Mouse (Mus musculus) NIH3T3 (cell line): ENCODE measurements at regions not wholly inside any gene's neighbourhood (a gene's known extent, or its start where the extent isn't known, plus 50 kb on each side); places are given as distances from the start of the nearest gene placed in this dataset.

Experiments
- DNase-seq: peaks from one replicate; pipeline ENCODE4 v3.0.0-alpha.2; 2012; ENCODE audit warnings: low read depth

DNA sequence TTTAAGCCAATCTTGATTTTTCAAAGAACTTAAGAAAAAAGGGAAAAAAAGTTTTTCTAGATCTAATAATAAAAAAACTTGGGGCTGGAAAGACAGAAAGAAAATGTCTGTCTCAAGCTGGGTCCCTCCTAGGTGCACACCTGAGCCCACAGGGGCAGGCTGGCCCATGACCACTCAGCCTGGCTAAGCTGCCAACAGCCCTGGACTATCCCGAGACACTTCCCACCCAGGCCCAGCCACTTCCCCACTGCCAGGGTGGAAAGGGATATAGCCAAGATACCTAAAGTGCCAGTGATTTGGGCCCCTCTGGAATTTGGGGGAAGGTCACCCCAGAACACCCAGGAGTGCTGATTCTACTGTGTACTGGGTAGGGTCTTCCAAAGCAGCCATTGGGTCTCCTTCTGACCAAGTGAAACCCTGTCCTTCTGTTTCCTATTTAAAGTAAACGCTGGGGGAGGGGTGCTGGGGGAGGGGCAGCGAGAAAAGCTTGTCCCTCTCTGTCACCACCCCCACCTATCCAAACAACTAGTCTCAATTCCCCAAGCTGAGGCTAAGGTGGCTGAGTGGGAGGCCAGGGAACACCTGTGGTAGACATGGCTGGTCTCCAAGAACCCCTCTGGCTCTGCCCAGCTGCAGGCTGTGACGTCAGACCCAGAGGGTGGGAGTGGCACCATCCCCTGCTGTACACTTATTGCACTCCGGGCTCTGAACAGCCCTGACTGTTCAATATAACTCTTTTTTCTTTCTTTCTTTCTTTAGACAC lies 62.6 kb downstream of the Mcfd2 start:
- peak; percentile 68 for DNase-seq

DNA sequence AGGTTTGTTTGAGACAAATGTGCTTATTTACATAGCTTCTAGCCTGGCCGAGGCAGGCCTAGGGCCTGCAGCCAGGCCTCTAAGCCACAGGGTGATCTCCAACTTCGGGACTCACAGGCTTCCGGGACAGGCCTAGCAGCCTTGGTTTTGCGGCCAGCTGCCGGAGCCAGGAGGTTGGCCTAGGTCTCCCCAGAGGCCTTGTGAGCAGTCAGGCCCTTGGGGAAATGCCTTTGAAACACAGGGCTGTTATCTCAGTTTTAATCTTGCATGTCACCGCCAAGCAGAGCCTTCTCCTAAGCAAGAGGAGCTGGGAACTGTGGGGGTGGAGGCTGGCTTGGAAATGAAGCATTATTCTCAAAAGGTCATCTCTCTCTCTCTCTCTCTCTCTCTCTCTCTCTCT lies 63.2 kb downstream of the Mcfd2 start:
- DNase-seq = peak; percentile 94

DNA sequence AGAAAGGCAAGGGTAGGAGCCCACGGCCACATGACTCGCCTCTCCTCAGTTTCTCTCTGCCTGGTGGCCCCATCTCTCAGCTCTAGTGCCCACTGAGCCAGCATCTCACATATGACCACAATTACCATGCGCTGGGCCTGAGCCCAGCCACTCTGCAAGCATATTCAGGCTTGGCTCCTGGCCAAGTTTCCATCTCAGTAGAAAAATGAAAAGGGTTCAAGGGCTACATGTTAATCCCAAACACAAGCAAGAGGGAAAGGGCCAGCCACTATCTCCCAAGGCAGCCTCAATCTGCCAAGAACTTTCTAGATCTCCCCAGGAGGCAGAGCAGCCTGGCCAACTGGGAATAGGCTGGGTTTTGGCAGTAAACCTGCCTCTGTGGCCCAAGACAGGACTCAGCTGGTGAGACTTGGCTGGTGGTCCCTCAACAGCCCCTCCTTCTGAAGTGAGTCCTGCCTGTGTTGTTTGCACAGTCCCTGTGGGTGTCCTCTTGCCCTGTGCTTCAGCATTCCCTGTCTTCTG lies 65.0 kb downstream of the Mcfd2 start:
- peak; percentile 99 for DNase-seq

DNA sequence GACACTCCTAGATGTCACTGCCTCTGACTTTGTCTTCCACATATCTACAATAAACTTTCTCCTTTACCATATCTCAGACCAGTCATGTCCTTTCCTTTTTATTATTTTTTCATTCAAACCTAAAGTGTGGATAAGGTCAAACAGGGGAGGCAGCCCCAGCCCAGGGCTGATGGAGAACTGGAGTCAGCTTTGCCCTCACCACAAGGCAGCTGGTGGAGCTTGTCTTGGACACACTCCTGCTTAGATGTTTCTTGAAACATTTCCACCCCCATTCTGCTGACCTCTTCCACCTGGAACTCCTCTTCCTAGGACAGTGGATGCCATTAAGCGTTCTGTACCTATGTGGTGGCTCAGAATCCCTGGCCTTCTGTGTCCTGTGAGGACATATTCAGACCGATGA lies 65.6 kb downstream of the Mcfd2 start:
- DNase-seq = peak; percentile 44

DNA sequence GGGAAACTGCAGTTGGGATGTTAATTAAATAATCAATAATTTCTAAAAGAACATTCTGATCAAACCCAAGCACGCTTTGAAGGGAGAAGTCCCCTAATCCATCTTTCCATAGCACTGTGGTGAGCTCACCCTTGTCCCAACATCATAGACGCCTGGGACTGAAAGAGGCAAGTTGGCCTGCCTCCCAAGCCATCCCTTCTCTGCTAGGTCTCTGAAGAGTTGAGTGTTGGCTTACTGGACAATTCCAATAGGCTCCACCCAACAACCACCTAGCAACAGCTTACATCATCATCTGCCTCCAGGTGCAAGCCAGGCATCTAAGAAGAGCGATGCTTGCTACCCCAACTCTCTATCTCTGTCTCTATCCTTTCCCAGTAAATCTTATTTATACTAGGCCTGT lies 66.6 kb downstream of the Mcfd2 start:
- DNase-seq = no peak

DNA sequence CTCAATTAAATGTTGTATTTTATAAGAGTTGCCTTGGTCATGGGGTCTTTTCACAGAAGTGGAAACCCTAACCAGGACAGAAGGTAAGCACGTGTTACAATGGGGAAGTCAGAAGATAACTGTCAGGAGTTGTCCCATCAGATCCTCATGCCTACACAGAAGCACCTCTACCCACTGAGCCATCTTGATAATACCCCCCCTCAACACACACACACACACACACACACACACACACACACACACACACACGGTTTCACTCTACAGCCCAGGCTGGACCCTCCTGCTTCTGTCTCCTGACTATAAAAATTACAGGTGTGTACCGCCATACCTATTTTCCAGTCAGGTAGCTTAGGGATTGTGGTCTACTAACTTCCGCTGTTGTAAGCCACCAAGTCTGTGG lies 68.3 kb downstream of the Mcfd2 start:
- no peak for DNase-seq

DNA sequence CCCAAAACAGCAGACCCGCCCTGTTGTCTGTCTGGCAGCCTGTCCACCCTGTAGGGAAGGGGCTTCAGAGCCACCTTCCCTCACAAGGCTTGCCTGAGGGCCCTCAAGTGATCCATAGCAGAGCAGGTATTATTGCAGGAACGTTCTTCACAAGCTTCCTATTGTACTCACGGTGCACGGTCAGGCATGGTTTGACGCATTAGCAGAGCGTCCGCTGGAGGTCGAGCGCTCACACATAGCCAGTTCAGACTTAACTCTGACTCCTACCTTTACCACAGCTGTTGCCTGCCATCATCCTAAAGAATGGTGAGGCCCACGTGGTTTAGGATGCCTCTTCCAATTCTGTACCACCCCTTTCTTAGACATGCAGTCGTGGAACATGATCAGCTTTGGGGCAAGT lies 71.1 kb downstream of the Mcfd2 start:
- DNase-seq = no peak

DNA sequence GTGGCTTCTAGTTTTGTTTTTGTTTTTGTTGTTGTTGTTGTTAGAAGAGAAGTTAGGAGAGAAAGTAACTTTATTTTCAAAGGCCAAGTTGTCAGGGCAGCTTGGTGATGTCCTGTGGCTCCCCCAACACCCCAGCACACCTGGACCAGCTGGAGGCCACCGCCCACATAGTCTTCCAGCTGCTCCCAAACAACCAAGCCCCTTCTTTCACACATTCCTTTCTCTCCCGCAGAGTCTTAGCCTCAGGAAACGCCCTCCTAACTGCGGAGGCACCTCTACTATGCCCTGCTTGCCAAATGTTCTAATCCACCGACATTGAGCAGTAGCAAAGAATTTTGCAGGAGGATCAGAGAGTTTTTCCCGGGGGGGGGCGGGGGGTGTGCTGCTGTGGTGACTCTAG lies 72.3 kb downstream of the Mcfd2 start:
- no peak for DNase-seq

DNA sequence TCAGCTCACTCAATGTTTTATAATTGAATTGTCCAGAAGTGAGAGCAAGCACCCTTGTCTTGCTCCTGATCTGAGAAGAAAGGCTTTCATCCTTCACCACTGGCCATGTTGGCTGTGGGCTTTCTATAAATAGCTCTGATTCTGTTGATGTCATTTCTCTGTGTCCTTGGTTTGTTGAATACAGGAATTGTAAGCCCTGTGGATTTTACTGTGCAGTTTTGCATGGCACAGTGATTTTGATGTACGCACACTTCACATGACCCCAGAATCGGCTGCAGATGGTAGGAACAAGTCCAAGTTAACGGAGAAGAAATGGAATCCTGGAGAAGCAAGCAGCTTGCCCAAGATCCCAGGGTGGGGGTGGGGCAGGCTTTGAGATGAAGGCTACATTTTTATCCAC lies 76.1 kb downstream of the Mcfd2 start:
- peak; percentile 76 for DNase-seq
